Mouse (Mus musculus): Measurements from ENCODE around the gene Plcb2. TPM values are rescaled to one million over a fixed set of nuclear protein-coding genes. Genes with fewer than 3 reads are reported as not detected.

Plcb2 gene
- polyA plus RNA-seq, 1 experiment from 2014 or later: 1.7 TPM

- no peak for DNase-seq
- ATAC-seq (ENCODE audit: low read depth): no peak
- no peaks in the 10 kb centered on the region for H3K36me3 ChIP-seq
- peaks cover 22% of the 10 kb centered on the region for H3K4me1 ChIP-seq (replicated peaks)
- peaks cover 69% of the 10 kb centered on the region for H3K27me3 ChIP-seq
- no peak overlapping the region for H3K4me3 ChIP-seq (replicated peaks)
- H3K4me2 ChIP-seq: no peak overlapping the region
- H3K9me3 ChIP-seq (replicated peaks): no peaks in the 10 kb centered on the region
- WGBS (ENCODE audit: insufficient replicate concordance): 46% methylated on average over 5 of the region's 5 CpGs
- no peak overlapping the region for H3K9ac ChIP-seq
- no peak overlapping the region for H3K27ac ChIP-seq
Observed at GRCm38 (mm10) chr2:118697311-118697877, 30.8 kb downstream of the Plcb2 start.

- Histone ChIP-seq H3K4me2 (no peak overlapping the region), H3K4me1 (replicated peaks) (peaks cover 20% of the 10 kb centered on the region), H3K9me3 (replicated peaks) (no peaks in the 10 kb centered on the region), H3K27ac (no peak overlapping the region), H3K27me3 (peaks cover 63% of the 10 kb centered on the region), H3K36me3 (no peaks in the 10 kb centered on the region), H3K9ac (no peak overlapping the region), H3K4me3 (replicated peaks) (no peak overlapping the region)
- ATAC-seq (ENCODE audit: low read depth) (no peak; the same call in 1 of the 2 replicates), DNase-seq (no peak)
- 55% methylated on average over 21 of the region's 21 CpGs for WGBS (ENCODE audit: insufficient replicate concordance)
Observed at GRCm38 (mm10) chr2:118696451-118697308, 31.6 kb downstream of the Plcb2 start.

- H3K36me3 ChIP-seq: no peaks in the 10 kb centered on the region
- H3K9me3 ChIP-seq (replicated peaks): no peaks in the 10 kb centered on the region
- H3K9ac ChIP-seq: no peak overlapping the region
- no peak overlapping the region for H3K27ac ChIP-seq
- ATAC-seq (ENCODE audit: low read depth): no peak
- WGBS (ENCODE audit: insufficient replicate concordance): 27% methylated on average over 11 of the region's 11 CpGs
- H3K27me3 ChIP-seq: peaks cover 54% of the 10 kb centered on the region
- peak; percentile 48 for DNase-seq
- peaks cover 18% of the 10 kb centered on the region for H3K4me1 ChIP-seq (replicated peaks)
- no peak overlapping the region for H3K4me3 ChIP-seq (replicated peaks)
- H3K4me2 ChIP-seq: no peak overlapping the region
Observed at GRCm38 (mm10) chr2:118695677-118696232, 32.5 kb downstream of the Plcb2 start.

DNA sequence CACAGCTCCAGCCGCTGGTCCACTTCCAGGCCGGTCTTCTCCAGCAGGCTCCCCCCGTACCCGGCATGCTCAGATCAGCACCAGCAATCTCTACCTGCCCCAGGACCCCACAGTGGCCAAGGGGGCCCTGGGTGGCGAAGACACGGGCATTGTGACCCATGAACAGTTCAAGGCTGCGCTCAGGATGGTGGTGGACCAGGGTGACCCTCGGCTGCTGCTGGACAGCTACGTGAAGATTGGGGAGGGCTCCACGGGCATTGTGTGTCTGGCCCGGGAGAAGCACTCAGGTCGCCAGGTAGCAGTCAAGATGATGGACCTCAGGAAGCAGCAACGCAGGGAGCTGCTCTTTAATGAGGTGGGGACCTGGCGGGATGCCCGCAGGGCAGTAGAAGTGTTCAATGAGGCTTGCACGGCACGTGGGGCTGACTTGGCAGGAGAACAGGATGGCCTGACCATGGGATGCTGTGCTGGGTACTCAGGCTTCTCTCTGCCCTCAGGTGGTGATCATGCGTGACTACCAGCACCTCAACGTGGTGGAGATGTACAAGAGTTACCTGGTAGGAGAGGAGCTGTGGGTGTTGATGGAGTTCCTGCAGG is 34.8 kb downstream of the Plcb2 start:
- ATAC-seq (ENCODE audit: low read depth): no peak

DNA sequence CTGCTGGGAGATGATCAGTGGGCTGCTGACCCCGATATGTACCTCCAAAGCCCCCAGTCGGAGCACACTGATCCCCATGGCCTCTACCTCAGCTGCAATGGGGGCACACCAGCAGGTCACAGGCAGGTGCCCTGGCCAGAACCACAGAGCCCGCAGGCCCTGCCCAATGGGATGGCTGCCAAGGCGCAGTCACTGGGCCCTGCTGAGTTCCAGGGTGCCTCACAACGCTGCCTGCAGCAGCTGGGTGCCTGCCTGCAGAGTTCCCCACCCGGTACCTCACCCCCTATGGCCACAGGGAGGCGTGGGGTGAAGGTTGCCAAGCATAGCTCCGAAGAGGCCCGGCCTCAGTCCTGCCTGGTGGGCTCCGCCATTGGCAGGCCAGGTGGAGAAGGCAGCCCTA is 38.4 kb downstream of the Plcb2 start:
- Histone ChIP-seq H3K27ac (no peak overlapping the region), H3K9me3 (replicated peaks) (no peaks in the 10 kb centered on the region), H3K4me1 (replicated peaks) (no peaks in the 10 kb centered on the region), H3K4me3 (replicated peaks) (no peak overlapping the region), H3K27me3 (peaks cover 18% of the 10 kb centered on the region), H3K9ac (no peak overlapping the region), H3K36me3 (no peaks in the 10 kb centered on the region), H3K4me2 (no peak overlapping the region)
- DNase-seq: no peak
- no peak for ATAC-seq (ENCODE audit: low read depth)
- 62% methylated on average over 10 of the region's 10 CpGs for WGBS (ENCODE audit: insufficient replicate concordance)

More for the DNA sequence above, 34.8 kb downstream of the Plcb2 start:
- Histone ChIP-seq H3K9me3 (replicated peaks) (no peaks in the 10 kb centered on the region), H3K4me2 (no peak overlapping the region), H3K4me3 (replicated peaks) (no peak overlapping the region), H3K4me1 (replicated peaks) (peaks cover 9% of the 10 kb centered on the region), H3K9ac (no peak overlapping the region), H3K27ac (no peak overlapping the region), H3K27me3 (peaks cover 40% of the 10 kb centered on the region), H3K36me3 (no peaks in the 10 kb centered on the region)
- WGBS (ENCODE audit: insufficient replicate concordance): 81% methylated on average over 19 of the region's 19 CpGs
- DNase-seq: no peak

DNA sequence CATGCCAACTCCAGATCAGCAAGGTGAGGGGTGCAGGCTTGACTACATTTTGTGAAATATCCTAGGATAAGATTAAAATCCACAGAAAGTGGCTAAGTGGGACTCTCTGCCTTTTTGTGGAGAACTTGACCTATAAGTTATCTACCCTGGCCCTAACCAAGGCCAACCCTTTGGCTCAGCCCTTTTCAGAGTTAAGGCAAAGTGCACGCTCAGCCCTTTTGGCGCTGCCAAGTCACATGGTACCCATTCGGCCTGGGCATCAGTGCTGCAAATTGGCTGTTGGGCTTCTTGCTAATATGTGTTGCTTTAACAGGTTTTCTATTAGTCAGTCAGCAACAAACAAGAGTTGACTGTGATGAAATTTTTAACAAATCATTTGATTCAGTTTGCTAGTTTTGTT is 40.4 kb downstream of the Plcb2 start:
- ATAC-seq (ENCODE audit: low read depth): no peak
- WGBS (ENCODE audit: insufficient replicate concordance): 78% methylated on average over 3 of the region's 3 CpGs
- Histone ChIP-seq H3K4me1 (replicated peaks) (peaks cover 4% of the 10 kb centered on the region), H3K4me2 (no peak overlapping the region), H3K9me3 (replicated peaks) (no peaks in the 10 kb centered on the region), H3K27ac (no peak overlapping the region), H3K4me3 (replicated peaks) (no peak overlapping the region), H3K9ac (no peak overlapping the region), H3K27me3 (peaks cover 8% of the 10 kb centered on the region), H3K36me3 (no peaks in the 10 kb centered on the region)
- no peak for DNase-seq

- Histone ChIP-seq H3K27me3 (peaks cover 6% of the 10 kb centered on the region), H3K9me3 (replicated peaks) (no peaks in the 10 kb centered on the region), H3K36me3 (no peaks in the 10 kb centered on the region), H3K4me2 (no peak overlapping the region), H3K9ac (no peak overlapping the region), H3K4me1 (replicated peaks) (peaks cover 12% of the 10 kb centered on the region), H3K4me3 (replicated peaks) (no peak overlapping the region), H3K27ac (no peak overlapping the region)
- ATAC-seq (ENCODE audit: low read depth) (no peak), DNase-seq (no peak)
- WGBS (ENCODE audit: insufficient replicate concordance): 71% methylated on average over 8 of the region's 8 CpGs
Observed at GRCm38 (mm10) chr2:118686693-118687092, 41.5 kb downstream of the Plcb2 start.

- 76% methylated on average over 4 of the region's 4 CpGs for WGBS (ENCODE audit: insufficient replicate concordance)
Observed at GRCm38 (mm10) chr2:118685088-118685487, 43.1 kb downstream of the Plcb2 start.

DNA sequence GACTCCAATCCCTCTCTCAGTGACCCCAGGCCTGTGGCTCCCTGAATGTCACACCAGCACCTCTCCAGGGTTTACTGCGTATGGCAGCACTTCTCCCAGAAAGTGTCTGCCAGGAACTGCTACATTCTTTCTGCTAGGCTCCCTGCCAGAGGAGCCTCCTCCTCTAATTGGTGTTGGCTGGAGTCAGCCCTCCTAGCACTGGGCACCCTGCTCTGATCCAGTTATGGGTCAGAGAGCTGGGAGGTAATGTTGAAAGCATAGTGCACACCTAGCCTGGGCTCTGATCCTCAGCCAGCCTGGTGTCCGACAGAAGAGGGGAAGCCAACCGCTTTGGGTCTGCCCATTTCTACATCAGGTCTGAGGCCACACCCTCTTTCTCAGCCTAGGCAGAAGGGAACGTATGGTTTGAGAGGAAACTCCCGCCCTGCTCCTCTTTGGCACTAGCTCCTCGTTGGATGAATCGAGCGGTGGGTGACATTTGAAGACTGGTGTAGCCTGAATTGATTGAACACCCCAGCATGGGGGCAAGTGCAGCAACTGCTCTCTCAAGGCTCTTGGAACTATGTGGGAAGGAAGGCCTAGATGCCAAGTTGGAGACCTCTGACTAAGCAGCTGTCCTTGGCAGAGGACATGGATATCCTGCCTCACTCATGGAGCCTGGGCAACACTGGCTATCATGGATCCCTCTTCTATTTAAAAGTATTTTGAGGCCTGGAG is 45.5 kb downstream of the Plcb2 start:
- Histone ChIP-seq H3K4me2 (no peak overlapping the region), H3K9ac (no peak overlapping the region), H3K4me1 (replicated peaks) (peaks cover 19% of the 10 kb centered on the region), H3K9me3 (replicated peaks) (no peaks in the 10 kb centered on the region), H3K27ac (no peak overlapping the region), H3K36me3 (no peaks in the 10 kb centered on the region), H3K4me3 (replicated peaks) (no peak overlapping the region), H3K27me3 (peaks cover 31% of the 10 kb centered on the region)
- WGBS (ENCODE audit: insufficient replicate concordance): 29% methylated on average over 8 of the region's 8 CpGs
- no peak for ATAC-seq (ENCODE audit: low read depth)
- no peak for DNase-seq

More at GRCm38 (mm10) chr2:118685088-118685487, 43.1 kb downstream of the Plcb2 start:
- no peak for DNase-seq
- Histone ChIP-seq H3K9ac (no peak overlapping the region), H3K9me3 (replicated peaks) (no peaks in the 10 kb centered on the region), H3K27ac (no peak overlapping the region), H3K4me3 (replicated peaks) (no peak overlapping the region), H3K36me3 (no peaks in the 10 kb centered on the region), H3K27me3 (peaks cover 13% of the 10 kb centered on the region), H3K4me1 (replicated peaks) (peaks cover 12% of the 10 kb centered on the region), H3K4me2 (no peak overlapping the region)
- no peak for ATAC-seq (ENCODE audit: low read depth)

DNA sequence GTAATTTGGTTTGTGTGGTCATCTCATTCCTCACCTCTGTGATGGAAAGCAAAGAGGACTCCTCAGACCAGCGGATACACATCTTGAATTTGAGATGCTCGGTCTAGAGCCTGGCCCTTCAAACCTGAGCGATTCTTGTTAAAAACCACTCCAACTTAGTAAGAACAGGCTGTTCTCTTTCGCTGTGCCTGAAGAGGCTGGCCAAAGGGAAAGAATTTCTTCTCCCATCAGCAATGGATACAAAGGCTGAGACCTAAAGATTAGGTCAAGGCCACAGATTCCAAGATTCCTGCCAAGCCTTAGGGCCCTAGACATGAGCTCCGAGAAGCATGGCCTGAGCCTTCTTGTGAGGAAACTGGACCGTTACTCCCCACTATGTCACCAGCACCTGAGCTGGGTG is 47.3 kb downstream of the Plcb2 start:
- Histone ChIP-seq H3K4me2 (no peak overlapping the region), H3K27ac (no peak overlapping the region), H3K4me1 (replicated peaks) (peaks cover 33% of the 10 kb centered on the region), H3K36me3 (no peaks in the 10 kb centered on the region), H3K27me3 (peaks cover 48% of the 10 kb centered on the region), H3K9me3 (replicated peaks) (no peaks in the 10 kb centered on the region), H3K4me3 (replicated peaks) (no peak overlapping the region), H3K9ac (no peak overlapping the region)
- no peak for ATAC-seq (ENCODE audit: low read depth)
- DNase-seq: no peak
- WGBS (ENCODE audit: insufficient replicate concordance): 80% methylated on average over 6 of the region's 6 CpGs

- Histone ChIP-seq H3K9ac (no peak overlapping the region), H3K4me2 (no peak overlapping the region), H3K36me3 (no peaks in the 10 kb centered on the region), H3K4me3 (replicated peaks) (no peak overlapping the region), H3K9me3 (replicated peaks) (no peaks in the 10 kb centered on the region), H3K27ac (no peak overlapping the region), H3K4me1 (replicated peaks) (peaks cover 33% of the 10 kb centered on the region), H3K27me3 (peaks cover 61% of the 10 kb centered on the region)
- 71% methylated on average over 3 of the region's 3 CpGs for WGBS (ENCODE audit: insufficient replicate concordance)
- no peak for DNase-seq
- no peak for ATAC-seq (ENCODE audit: low read depth)
Observed at GRCm38 (mm10) chr2:118679577-118679976, 48.7 kb downstream of the Plcb2 start.
